Mouse (Mus musculus): ENCODE data around the gene Stard9. TPM values are rescaled to one million over a fixed set of nuclear protein-coding genes. Genes with fewer than 3 reads are reported as not detected.

Stard9 gene
- polyA plus RNA-seq (2017; shearing (Covaris generic)): under 1 TPM; 0.48 to 0.59 TPM

DNA sequence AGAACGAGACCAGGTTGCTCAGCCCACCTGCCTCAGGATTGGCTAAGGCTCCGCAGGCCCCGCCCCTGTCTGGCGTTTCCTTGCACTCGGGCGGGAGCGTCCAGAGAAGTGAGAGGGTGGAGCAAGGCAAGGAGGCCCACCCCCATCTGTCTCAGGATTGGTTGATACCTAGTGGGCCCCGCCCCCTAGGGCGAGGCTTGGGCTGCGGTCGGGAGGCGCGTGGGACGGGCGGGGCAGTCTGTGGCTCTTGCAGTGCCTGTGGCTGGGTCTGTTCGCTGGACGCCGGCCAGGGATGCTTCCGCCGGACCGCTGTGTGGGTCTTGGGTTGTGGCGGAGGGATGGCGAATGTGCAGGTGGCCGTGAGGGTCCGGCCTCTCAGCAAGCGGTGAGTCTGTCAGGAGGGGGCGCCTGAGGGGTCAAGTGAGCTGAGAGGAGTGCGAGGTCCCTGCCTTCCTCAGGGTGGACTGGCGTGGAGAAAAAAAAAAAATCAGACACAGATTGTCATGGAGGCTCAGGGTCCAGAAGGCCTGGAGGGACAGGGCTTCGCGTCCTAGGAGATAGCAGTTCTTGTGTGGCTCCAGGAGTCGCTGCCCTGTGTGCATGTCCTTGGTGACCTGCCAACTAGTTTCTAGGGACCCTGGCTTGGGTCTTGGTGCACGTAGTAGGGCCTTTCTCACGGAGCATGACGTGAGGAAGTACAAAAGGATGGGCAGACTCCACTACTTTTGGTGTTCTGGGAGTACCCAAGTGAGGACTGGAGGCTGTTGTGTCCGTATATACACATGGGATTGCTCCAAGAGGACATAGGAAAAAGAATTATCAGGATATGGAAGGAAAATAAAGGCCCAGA lies at the start of gene Stard9:
Stard9 (plus strand) TSS at position 236 of the 850 bp plus-strand sequence.
- peak; percentile 100 for ATAC-seq

DNA sequence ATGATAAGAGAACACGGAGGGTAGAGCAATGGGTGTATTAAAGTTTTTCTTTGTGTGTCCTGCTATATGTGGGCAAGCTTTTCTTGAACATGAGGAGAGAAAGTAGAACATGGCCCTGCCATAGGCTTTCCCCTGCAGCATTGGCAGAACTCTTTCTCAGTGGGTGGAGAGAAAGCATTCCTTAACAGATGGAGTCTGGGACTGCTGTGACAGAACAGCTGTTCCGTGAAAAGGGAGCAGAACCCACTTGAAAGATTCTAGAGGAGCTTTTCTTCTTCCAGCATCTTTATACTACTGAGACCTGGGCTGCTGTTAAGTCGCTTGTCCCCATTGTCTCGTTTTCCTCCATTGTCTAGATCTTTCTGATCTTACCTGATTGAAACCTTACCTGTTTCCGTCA lies 39.2 kb upstream of the Stard9 start:
- no peak for ATAC-seq

GRCm38 (mm10) chr2:120592227-120592626 lies 36.7 kb upstream of the Stard9 start:
- ATAC-seq: no peak

DNA sequence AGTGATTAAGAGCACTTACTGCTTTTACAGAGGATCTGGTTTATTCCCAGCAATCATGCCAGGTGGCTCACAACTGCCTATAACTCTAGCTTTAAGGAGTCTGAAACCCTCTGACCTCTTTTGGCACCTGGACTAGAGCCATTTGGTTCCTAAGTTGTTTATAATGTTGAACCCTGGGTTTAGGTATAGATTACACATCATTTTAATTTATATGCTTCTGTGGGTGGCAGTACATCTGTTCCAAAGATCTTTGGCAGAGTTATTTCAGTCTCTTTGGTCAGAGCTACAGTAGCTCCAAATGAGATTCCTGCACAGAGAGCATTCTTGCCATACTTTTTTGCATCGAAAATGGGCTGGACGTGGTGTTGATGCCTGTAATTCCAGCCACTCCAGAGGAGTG lies 31.2 kb upstream of the Stard9 start:
- no peak for ATAC-seq

GRCm38 (mm10) chr2:120599506-120599905 lies 29.4 kb upstream of the Stard9 start:
- ATAC-seq: peak; percentile 47

DNA sequence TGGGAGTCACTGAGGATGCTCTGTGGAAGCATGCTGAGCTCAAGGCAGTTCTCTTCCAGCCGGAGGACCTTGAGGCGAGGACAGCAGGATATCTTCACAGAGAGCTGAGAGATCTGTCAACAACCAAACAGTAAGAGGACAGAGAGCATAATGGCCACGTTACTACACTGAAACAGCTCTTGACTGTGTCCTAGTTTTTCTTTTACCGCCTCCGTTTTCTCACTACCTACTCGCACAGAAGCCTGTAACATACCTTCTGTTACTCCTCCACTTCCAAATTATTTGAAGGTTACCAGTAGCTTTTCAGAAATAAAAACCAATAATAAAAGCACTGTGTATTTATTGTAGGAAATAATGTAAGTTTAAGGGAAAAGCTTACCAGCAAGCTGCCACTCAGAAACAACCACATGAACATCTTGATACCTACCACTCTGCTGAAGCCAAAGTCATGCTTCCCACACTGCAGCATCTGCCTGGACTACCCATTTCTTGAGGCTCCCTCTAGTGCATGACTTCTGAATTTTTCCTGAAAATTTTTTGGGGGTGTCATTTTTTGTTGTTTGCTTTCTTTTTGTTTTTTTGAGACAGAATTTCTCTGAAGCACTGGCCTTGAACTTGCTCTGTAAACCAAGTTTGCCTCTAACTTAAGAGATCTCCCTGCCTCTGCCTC lies 22.8 kb upstream of the Stard9 start:
- ATAC-seq: no peak

DNA sequence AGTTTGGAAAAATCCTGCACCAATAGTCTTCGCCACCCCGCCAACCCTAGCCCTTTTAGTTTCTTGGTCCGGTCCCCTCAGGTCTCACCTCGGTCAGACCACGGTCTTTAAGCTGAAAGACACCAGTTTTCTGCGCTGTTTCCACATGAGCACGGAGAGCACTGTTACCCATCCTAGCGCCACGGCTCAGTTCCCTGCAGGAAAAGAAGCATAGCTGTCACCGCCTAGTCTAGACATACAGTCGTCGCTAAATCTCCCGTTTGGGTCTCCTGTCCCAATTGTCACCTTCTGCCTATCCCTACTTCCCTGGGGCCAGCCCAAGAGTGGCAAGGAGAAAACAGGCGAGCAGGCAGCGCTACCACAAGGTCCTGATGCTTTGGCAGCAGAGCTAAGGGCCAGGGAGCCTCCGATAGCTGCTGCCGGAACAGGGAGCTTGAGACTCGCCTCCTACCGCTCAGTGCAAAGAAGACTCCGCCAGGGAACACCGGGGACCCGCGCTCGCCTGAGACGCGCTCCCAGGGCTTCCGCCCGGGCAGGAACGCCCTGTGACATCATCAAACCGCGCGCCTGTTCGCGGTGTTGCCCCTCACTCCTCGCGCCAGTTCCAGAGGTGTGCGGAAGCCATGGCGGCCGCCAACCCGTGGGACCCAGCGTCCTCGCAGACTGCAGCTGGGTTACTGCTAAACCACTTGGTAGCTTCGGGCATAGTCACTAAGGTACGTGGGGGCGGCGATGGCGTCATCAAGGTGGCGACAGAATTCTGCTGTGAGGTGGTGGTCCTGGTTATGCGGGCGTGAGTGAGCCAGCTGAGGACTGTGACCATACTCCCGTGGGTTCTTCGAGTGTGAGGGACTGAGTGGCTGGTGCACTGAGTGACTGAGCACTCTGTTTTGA lies 19.8 kb upstream of the Stard9 start, which contains the start of the genes Haus2 and Lrrc57:
Haus2 (plus strand) TSS at position 554 of the 894 bp plus-strand sequence.
Lrrc57 (minus strand) TSS at position 691 of the 894 bp plus-strand sequence.
- peak; percentile 95 for ATAC-seq

GRCm38 (mm10) chr2:120616279-120617163 lies 12.4 kb upstream of the Stard9 start:
- ATAC-seq: no peak

GRCm38 (mm10) chr2:120619538-120619937 lies 9.4 kb upstream of the Stard9 start:
- ATAC-seq: no peak

DNA sequence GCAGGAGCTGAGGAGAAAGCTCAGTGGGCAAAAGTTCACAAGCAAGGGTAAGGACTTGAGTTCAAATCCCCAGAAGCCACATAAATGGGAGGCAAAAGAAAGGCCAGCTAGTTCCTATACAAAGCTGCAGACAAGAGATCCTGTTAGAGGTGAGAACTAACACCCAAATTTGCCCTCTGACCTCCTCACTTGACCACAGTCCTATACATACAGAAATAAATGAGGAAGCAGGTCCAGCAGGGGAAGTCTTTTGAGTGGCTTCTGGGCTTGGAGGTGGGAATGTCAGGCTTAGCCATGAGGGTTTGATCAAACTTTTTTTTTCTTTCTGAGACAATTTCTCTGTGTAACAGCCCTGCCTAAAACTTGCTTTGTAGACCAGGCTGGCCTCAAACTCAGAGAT lies 6.0 kb upstream of the Stard9 start:
- ATAC-seq: no peak

DNA sequence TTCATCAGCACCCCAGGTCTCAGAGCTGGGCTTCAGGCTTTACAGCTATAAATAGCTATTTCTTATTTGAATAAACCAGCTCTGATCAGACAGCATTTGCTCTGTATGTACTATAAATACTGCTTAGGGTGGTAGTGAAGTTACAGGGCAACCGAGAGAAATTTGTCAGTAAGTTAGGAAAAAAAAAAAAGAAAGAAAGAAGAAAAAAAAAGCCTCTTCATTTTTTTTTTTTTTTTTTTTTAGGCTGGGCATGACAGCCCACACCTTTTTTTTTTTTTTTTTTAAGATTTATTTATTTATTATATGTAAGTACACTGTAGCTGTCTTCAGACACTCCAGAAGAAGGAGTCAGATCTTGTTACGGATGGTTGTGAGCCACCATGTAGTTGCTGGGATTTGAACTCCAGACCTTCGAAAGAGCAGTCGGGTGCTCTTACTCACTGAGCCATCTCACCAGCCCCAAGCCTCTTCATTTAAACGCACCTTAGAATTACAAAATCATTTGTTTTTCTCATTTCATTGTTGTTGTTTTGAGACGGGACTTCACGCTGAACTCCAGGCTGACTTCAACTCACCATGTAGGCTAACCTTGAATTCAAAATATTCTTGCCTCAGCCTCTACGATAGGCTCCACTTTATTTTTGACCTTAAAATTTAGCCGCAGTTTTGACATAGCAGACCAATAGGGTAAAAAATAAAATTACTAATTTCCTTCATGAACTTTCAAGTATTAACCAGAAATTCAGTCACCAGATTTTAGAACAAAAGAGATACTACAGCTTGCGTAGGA lies 650 bp upstream of the Stard9 start:
- no peak for ATAC-seq

GRCm38 (mm10) chr2:120630246-120630645 lies 1.3 kb downstream of the Stard9 start:
- no peak for ATAC-seq

DNA sequence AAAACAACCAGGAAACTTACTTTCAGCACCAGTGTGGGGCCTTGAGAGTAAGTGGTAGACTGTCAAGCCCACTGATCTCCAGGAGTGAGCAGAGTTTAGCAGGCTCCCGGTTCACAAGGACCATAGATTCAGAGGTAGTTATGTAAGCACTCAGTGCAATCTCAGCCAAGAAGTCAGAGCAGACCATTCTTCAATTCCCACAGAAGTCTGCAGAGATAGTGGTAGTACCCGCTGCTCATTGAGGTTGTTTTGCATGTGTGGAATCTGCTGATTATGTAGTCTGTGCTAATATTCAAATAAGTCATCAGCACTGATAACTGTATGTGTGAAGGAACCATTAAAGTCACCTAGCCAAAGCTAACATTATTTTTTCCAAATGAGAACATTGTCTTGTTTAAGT lies 1.7 kb downstream of the Stard9 start:
- ATAC-seq: no peak

DNA sequence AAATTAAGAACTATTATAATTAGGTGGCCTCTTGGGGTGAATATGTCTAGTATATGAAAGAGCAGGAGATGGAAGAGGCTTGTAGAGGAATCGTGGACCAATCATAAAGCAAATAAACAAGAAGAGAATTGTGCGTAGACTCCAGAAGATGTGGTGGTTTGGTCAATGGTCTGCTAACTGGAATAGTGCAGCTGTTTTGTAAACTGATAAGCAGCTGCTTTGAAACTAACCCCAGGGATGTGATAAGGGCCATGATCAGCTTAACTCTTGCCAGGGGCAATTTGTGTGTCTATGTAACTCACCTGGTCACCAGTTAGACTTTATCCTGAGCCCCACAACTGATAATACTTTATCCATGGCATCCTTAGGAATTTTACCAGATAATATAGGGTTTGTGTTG lies 2.6 kb downstream of the Stard9 start:
- no peak for ATAC-seq

- no peak for ATAC-seq
Measured at GRCm38 (mm10) chr2:120631957-120632356, 3.0 kb downstream of the Stard9 start.

DNA sequence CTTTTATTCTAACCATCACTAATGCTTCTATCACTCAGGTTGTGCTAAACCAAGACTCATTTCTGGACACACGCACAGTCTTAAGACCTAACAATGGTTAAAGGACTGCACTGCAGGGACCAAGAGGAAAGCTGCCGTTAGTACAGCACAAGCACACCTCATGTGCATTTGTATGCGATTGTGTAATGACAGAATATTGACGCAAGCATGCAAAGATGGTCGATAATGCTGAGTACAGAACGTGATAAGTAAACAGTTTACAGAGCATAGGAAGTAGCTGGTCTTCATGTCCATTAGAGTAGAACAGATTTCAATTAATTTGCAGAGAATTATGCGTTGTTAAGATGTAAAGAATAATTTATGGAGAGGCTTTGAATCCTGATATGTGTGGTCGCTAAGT lies 11.9 kb downstream of the Stard9 start:
- no peak for ATAC-seq

DNA sequence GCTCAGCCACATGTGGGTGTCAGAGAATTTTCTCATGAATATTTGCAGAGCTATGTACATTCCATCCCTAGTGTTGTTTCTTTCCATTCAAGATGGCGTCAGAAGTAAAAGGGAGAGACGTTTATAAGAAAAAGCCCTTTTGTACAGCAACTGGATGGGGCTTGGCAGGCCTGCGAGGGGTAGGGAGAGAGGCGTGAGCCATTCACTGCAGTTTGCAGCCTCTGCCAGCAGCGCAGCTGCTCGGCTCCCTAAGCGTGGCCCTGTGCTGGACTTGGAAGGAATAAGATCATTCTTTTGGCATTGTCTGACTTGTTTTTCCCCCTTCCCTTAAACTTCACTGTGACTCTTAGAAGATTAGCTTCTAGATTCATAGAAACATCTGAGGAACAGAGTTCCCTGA lies 14.9 kb downstream of the Stard9 start:
- ATAC-seq: no peak

GRCm38 (mm10) chr2:120646777-120647176 lies 17.9 kb downstream of the Stard9 start:
- ATAC-seq: no peak

DNA sequence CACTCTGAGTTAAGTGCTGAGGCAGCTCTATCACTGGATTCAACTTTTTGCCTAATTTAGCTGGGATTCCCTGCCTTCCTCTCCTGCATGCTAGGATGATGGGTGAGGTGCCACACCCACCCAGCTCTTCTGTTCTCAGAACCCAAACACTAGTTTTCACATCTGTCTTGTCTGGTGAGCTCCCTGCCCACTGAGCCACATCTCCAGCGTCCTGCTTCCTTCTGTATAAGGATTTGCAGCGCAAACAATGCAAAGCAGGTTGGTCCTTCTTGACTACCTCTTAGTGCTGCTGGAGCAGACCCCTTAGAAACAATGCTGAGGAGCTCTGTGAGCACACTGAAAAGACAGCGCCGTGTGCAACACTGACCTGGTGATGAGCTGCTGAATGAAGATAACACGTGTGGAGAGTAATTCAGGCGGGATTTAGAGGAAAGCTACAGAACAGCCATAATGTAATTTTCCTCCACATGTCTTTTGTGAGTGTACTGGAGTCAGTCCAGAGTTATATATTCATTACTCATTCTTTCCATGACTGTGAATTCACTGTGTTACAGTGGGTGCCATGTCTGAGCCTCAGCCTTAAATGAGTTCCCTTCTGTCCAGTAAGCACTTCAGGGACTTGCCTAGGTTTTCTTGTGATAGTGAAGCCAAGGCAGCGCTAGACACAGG lies 23.5 kb downstream of the Stard9 start:
- ATAC-seq: no peak

DNA sequence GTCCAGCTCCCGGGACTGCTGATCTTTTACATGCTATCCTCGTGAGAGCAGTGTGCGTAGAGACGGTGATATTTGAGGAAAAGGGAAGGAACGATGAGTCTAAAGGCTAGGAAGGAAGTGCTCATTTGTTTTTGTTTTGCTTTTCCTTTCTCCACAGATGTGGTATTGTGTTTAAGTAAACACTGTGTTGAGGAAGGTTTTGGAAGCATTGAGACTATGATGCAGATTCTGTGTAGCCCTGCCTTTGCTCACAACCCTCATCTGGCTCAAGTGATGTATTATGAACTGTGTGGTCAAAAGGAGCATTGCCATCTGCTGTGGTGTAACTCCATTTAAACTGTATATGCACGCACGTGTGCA lies 24.0 kb downstream of the Stard9 start:
- no peak for ATAC-seq
